Mouse (Mus musculus): Measurements from ENCODE around the gene Ccl22.

DNA sequence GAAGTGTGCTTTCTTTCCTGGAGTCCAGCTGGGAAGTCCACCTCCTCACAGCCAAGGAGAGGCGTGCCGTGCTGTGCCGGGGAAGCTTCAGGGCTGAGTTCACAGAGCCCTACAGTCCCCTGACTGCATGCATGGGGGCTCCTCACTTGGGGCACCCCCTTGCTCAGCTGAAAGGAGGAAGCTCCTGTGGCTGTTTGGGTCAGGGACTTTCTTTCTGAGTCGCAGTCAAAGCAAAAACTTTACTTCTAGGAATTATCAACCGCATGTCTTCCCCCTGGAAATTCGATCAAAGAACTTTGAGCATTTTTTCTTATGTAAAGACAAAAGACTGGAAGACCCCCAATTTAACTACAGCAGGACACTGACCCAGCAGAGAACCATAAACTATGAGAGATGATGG is 5.6 kb upstream of the Ccl22 start:
- TF ChIP-seq POLR2A (IDR thresholded peaks at IDR 0.05; ENCODE audit: insufficient read depth, low read depth, low read length) = no peak
- no peak for TF ChIP-seq CTCF (IDR thresholded peaks at IDR 0.05)
